Mouse (Mus musculus) liver, postnatal 0 days (tissue): ENCODE results near the gene Gm973. TPM values are rescaled to one million over a fixed set of nuclear protein-coding genes. Genes with fewer than 3 reads are reported as not detected.

ENCODE experiments used
- ATAC-seq: fragments of 200-750 bp; cut with Nextera tagmentation; 2 replicates; pipeline ENCODE4 v1.8.0; 2017; ENCODE audit warnings: mild to moderate bottlenecking, moderate library complexity
- DNase-seq: peaks from one replicate; pipeline ENCODE4 v3.0.0-alpha.2; 2016
- H3K27ac ChIP-seq: fragments of 300-500 bp; sonication (generic); 2 replicates; pipeline ENCODE4 v1.5.1; 2014; ENCODE audit warnings: antibody characterized with exemption, moderate library complexity, mild to moderate bottlenecking, low read depth
- H3K27me3 ChIP-seq: fragments of 300-500 bp; sonication (generic); 2 replicates; pipeline ENCODE4 v1.6.1; 2014; ENCODE audit warnings: low read length, control low read depth, mixed read lengths; ENCODE audit not compliant: insufficient read depth
- H3K36me3 ChIP-seq: fragments of 300-500 bp; sonication (generic); replicated peaks from 2 replicates; pipeline ENCODE4 v1.6.1; 2014; ENCODE audit warnings: mild to moderate bottlenecking, control low read depth, low read length, moderate library complexity, mixed read lengths; ENCODE audit not compliant: insufficient read depth
- H3K4me1 ChIP-seq: fragments of 300-500 bp; sonication (generic); 2 replicates; pipeline ENCODE4 v1.6.1; 2014; ENCODE audit warnings: antibody characterized with exemption, mild to moderate bottlenecking, control low read depth; ENCODE audit not compliant: insufficient read depth
- H3K4me2 ChIP-seq: fragments of 300-500 bp; sonication (generic); 2 replicates; pipeline ENCODE4 v1.6.1; 2014; ENCODE audit warnings: low read depth, mild to moderate bottlenecking, low read length, moderate library complexity, mixed read lengths
- H3K4me3 ChIP-seq: fragments of 300-500 bp; sonication (generic); 2 replicates; pipeline ENCODE4 v1.5.1; 2014; ENCODE audit warnings: low read depth, low read length
- H3K9ac ChIP-seq: fragments of 300-500 bp; sonication (generic); replicated peaks from 2 replicates; pipeline ENCODE4 v1.6.1; 2014; ENCODE audit warnings: mild to moderate bottlenecking, moderate library complexity
- H3K9me3 ChIP-seq: fragments of 300-500 bp; sonication (generic); 2 replicates; pipeline ENCODE4 v1.6.1; 2016; ENCODE audit warnings: mild to moderate bottlenecking, control low read depth, low read length, mixed read lengths
- CTCF ChIP-seq: sonication (generic); IDR thresholded peaks from 2 replicates; pipeline ENCODE4 v1.5.1; 2016; ENCODE audit warnings: antibody characterized with exemption, low read depth
- EP300 ChIP-seq: IDR thresholded peaks from 2 replicates; pipeline ENCODE4 v1.6.1; 2016; ENCODE audit warnings: antibody characterized with exemption, low read depth, mild to moderate bottlenecking
- WGBS: fragments of 180-500 bp; shearing (Covaris S2); extraction: QIAGEN DNeasy Blood & Tissue Kit; methylation state at CpG from one replicate; pipeline ENCODE4 v1.1.7; 2014; ENCODE audit not compliant: insufficient replicate concordance; 5-methylcytosine and 5-hydroxymethylcytosine counted together
- polyA plus RNA-seq: library from polyadenylated mRNA; unstranded; fragments of >200 nt; fragmentation: Nextera tagmentation; extraction: Ambion mirVana; gene quantifications from 2 replicates; pipeline ENCODE4 v1.2.1, GENCODE M21; 2015

Gm973 gene
- polyA plus RNA-seq, 1 experiment from 2014 or later = not detected

DNA sequence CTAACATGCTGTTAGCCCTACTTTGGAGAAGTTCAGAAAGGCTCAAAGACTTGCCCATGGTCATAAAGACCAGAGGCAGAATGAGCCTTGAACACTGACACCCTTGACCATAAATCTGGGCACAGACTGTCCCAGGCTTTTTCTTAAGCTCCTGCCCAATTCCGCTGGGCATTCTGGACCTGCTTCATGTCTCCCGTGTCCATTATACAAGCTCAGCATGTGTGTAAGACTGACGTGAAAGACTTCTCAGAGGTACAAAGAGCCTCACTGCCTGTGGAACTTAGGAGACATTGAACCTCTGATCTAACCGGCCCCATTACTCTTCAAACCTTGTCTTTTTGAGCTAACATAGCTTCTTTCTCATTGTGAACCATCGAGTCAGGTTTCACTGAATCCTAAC lies 22.3 kb downstream of the Gm973 start:
- TF ChIP-seq CTCF = no peak
- no peak for TF ChIP-seq EP300
- Histone ChIP-seq H3K36me3 (no peaks in the 10 kb centered on the region), H3K4me1 (no peaks in the 10 kb centered on the region), H3K9ac (no peak overlapping the region), H3K27ac (no peak overlapping the region), H3K4me3 (no peak overlapping the region), H3K4me2 (no peak overlapping the region), H3K27me3 (no peaks in the 10 kb centered on the region), H3K9me3 (no peaks in the 10 kb centered on the region)
- WGBS = 77% methylated on average over 5 of the region's 5 CpGs
- no peak for ATAC-seq
- DNase-seq = no peak

DNA sequence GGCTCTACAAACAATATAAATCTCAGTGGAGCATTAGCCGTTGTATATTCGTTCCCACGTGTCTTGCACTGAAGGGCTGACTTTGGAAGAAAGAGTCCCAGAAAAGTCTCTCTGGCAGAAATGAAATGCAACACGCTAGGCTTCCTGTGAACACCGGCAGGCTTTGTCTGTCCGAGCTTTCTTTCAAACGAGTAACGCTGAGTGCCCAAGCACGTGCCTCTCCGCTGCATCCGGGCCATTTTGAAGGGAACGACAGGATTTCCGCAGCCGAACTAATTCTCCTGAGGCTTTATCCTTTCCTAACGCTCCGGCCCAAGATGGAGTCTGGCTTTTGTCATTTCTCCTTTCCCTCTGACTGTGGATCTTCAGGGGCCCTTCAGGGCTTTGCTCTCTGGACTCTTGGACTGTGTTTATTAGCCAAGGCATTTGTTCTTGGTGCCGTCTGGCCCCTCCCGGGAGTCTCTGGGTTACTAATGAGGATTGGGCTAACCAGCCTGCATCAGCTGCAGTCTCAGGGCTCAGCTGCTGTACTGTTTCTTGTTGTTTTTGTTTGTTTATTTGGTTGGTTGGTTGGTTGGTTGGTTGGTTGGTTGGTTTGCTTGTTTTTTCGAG lies 24.6 kb downstream of the Gm973 start:
- ATAC-seq (no peak), DNase-seq (no peak)
- Histone ChIP-seq H3K4me3 (no peak overlapping the region), H3K36me3 (no peaks in the 10 kb centered on the region), H3K4me1 (no peaks in the 10 kb centered on the region), H3K4me2 (no peak overlapping the region), H3K27me3 (no peaks in the 10 kb centered on the region), H3K9me3 (no peaks in the 10 kb centered on the region), H3K27ac (no peak overlapping the region), H3K9ac (no peak overlapping the region)
- 82% methylated on average over 19 of the region's 19 CpGs for WGBS
- TF ChIP-seq EP300 = no peak
- no peak for TF ChIP-seq CTCF

DNA sequence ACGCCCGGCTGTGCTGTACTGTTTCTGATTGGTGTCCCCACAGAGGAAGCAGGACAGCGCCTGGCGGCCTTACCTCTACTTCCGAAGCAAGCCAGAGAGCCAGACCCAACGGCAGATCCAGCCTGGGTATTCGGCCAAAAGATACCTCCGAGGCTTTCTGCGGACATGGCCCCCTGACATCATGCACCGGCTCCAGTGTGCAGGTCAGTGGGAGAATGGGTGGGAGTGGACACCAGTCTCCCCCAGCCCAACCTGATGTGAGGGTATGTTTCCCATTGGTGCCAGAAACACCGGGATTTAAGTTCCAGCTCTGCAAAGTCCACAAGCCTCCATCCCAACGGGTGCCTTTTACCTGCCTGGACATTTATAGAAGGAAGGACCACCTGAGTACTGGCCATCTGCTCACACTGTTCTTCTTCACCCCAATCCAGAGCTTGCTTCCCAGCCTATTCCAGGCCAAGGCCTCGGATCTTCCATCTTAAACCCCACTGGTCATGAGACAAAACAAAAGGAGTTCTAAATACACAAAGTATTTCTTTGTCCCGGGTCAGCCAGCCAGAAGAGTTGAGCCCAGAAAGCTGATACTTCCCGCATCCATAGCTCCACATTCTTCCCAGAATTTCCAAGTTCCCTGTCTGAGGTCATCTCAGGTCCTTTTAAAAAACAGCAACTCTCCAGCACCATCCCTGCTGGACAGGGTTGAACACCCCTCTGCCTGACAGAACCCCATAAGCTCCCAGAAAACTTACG lies 25.4 kb downstream of the Gm973 start:
- no peak overlapping the region for H3K4me2 ChIP-seq
- TF ChIP-seq CTCF = no peak
- TF ChIP-seq EP300 = no peak
- DNase-seq = no peak
- no peaks in the 10 kb centered on the region for H3K36me3 ChIP-seq
- WGBS = 84% methylated on average over 16 of the region's 16 CpGs
- no peaks in the 10 kb centered on the region for H3K4me1 ChIP-seq
- H3K27me3 ChIP-seq = no peaks in the 10 kb centered on the region
- no peak for ATAC-seq
- no peak overlapping the region for H3K4me3 ChIP-seq
- H3K9me3 ChIP-seq = no peaks in the 10 kb centered on the region
- H3K9ac ChIP-seq = no peak overlapping the region
- no peak overlapping the region for H3K27ac ChIP-seq

DNA sequence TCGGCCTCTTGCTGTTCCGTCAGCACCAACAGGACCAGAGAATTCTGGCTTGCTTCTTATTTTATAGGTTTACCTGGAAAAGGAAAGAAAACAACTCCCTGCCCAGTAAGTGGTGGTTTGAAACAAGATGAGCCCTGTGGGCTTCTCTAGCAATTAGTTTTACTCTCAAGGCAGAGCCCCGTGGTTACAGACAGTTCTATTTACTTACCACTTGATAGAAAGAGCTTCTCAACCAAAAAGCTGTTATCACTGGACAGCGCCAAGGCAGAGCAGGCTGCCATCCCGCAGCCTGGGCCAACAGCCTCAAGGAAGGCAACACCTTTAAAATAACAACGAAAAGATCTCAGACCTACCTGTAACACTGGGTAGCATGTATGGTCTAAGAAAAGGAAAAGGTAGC lies 26.2 kb downstream of the Gm973 start:
- no peaks in the 10 kb centered on the region for H3K9me3 ChIP-seq
- H3K4me2 ChIP-seq = no peak overlapping the region
- no peaks in the 10 kb centered on the region for H3K27me3 ChIP-seq
- ATAC-seq (no peak), DNase-seq (no peak)
- H3K27ac ChIP-seq = no peak overlapping the region
- 54% methylated on average over 6 of the region's 6 CpGs for WGBS
- TF ChIP-seq EP300 = no peak
- no peak for TF ChIP-seq CTCF
- no peak overlapping the region for H3K9ac ChIP-seq
- H3K36me3 ChIP-seq = no peaks in the 10 kb centered on the region
- H3K4me1 ChIP-seq = no peaks in the 10 kb centered on the region
- H3K4me3 ChIP-seq = no peak overlapping the region

DNA sequence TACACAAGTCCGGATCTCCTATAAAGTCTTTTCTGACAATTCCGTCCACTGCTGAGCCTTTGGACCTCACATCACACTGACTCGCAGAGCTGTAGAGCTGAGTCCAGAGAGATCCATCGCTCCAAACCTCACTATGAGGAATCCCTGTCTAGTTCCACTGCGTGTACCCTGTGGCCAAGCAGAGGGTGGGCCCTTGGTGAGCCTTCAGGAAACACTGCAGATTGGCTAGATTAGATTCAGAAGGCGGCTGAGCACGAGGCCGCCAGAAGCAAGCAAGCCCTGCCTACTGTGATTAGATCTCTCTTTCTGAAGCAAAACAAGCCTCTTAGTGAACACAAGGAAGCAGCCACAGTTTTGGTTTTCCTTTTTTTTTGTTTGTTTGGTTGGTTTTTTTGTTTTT lies 27.8 kb downstream of the Gm973 start:
- DNase-seq (no peak), ATAC-seq (no peak)
- Histone ChIP-seq H3K4me1 (no peaks in the 10 kb centered on the region), H3K4me3 (no peak overlapping the region), H3K27ac (no peak overlapping the region), H3K27me3 (no peaks in the 10 kb centered on the region), H3K9ac (no peak overlapping the region), H3K4me2 (no peak overlapping the region), H3K9me3 (no peaks in the 10 kb centered on the region), H3K36me3 (no peaks in the 10 kb centered on the region)
- TF ChIP-seq EP300 (no peak), CTCF (no peak)
- 58% methylated on average over 8 of the region's 8 CpGs for WGBS

DNA sequence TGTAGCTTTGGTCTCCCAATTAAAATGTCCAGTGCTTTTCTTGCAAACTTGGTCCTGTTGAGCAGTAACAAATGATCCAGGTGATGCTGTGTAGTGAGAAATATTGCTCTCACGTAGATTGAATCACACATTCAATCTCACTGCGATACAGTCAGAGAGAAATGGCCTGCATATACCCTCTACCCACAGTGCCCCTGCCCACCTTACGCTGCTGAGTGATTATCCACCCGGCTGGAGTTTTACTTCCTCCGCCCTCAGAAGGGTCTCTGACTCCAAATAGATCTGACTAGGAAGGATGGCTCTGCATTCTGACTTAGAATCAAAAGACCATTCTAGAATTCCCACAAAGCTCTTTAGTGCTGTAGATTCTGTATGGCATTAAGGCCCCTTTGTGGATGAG lies 32.4 kb downstream of the Gm973 start:
- no peak overlapping the region for H3K4me3 ChIP-seq
- H3K27ac ChIP-seq = no peak overlapping the region
- no peak for DNase-seq
- no peak overlapping the region for H3K4me2 ChIP-seq
- no peaks in the 10 kb centered on the region for H3K27me3 ChIP-seq
- H3K4me1 ChIP-seq = no peaks in the 10 kb centered on the region
- no peak for ATAC-seq
- no peak overlapping the region for H3K9ac ChIP-seq
- H3K9me3 ChIP-seq = no peaks in the 10 kb centered on the region
- 87% methylated on average over 5 of the region's 5 CpGs for WGBS
- TF ChIP-seq EP300 = no peak
- no peaks in the 10 kb centered on the region for H3K36me3 ChIP-seq
